Mouse (Mus musculus) kidney, adult 2 months (tissue): ENCODE measurements around the gene Agps. TPM values are rescaled to one million over a fixed set of nuclear protein-coding genes. Genes with fewer than 3 reads are reported as not detected.

ENCODE experiments used
- DNase-seq: peaks from one replicate; pipeline ENCODE4 v3.0.0; 2021
- H3K27ac ChIP-seq: fragments of 200-500 bp; 2 replicates; pipeline ENCODE4 v1.5.1; 2012; ENCODE audit warnings: low read depth, low read length, control low read depth, inconsistent platforms; ENCODE audit not compliant: insufficient read depth
- H3K27me3 ChIP-seq: fragments of 200-500 bp; replicated peaks from 2 replicates; pipeline ENCODE4 v1.6.1; 2012; ENCODE audit warnings: mild to moderate bottlenecking, moderate library complexity, low read length, inconsistent platforms; ENCODE audit not compliant: control insufficient read depth, insufficient read depth
- H3K36me3 ChIP-seq: fragments of 200-500 bp; 2 replicates; pipeline ENCODE4 v1.6.1; 2012; ENCODE audit warnings: mild to moderate bottlenecking, moderate library complexity, low read length, inconsistent platforms; ENCODE audit not compliant: control insufficient read depth, insufficient read depth
- H3K4me1 ChIP-seq: fragments of 200-500 bp; 2 replicates; pipeline ENCODE4 v1.6.1; 2011; ENCODE audit warnings: low read length; ENCODE audit not compliant: control insufficient read depth, insufficient read depth
- H3K4me3 ChIP-seq: fragments of 200-500 bp; 2 replicates; pipeline ENCODE4 v1.5.1; 2011; ENCODE audit warnings: mild to moderate bottlenecking, low read depth, low read length, control low read depth; ENCODE audit not compliant: insufficient read depth
- CTCF ChIP-seq: fragments of 200-500 bp; conservative IDR thresholded peaks from 2 replicates; pipeline ENCODE4 v1.5.1; 2011; ENCODE audit warnings: low read depth, mild to moderate bottlenecking, control low read depth, low read length, moderate library complexity, mixed read lengths; ENCODE audit not compliant: insufficient read depth, insufficient read length
- POLR2A ChIP-seq: fragments of 200-500 bp; IDR thresholded peaks from one replicate; pipeline ENCODE4 v1.6.1; 2011; ENCODE audit warnings: low read depth, low read length, control low read depth
- WGBS: fragments of 180-500 bp; shearing (Covaris S2); methylation state at CpG from one replicate; pipeline ENCODE4 v1.1.7; 2018; 5-methylcytosine and 5-hydroxymethylcytosine counted together
- polyA plus RNA-seq: library from polyadenylated mRNA; depleted of rRNA; stranded (reverse); fragments of >200 nt; gene quantifications from 2 replicates; pipeline ENCODE4 v1.2.3, GENCODE M21; 2012

Agps gene
- polyA plus RNA-seq, 1 experiment = 14.8 TPM

- WGBS = 74% methylated on average over 7 of the region's 7 CpGs
- Histone ChIP-seq H3K36me3 (no peaks in the 10 kb centered on the region), H3K27me3 (no peaks in the 10 kb centered on the region), H3K4me3 (no peak overlapping the region), H3K27ac (no peak overlapping the region), H3K4me1 (peaks cover 6% of the 10 kb centered on the region; the same call in 1 of the 2 replicates)
- TF ChIP-seq CTCF = no peak
- no peak for TF ChIP-seq POLR2A
- DNase-seq = no peak
Measured at GRCm38 (mm10) chr2:75818719-75819118, 13.3 kb upstream of the Agps start.

- Histone ChIP-seq H3K36me3 (no peaks in the 10 kb centered on the region), H3K27me3 (no peaks in the 10 kb centered on the region), H3K27ac (no peak overlapping the region), H3K4me1 (peaks cover 12% of the 10 kb centered on the region; the same call in 1 of the 2 replicates), H3K4me3 (no peak overlapping the region)
- WGBS = 96% methylated on average over 3 of the region's 3 CpGs
- DNase-seq = no peak
- TF ChIP-seq POLR2A (no peak), CTCF (no peak)
Measured at GRCm38 (mm10) chr2:75819796-75820195, 12.2 kb upstream of the Agps start.

GRCm38 (mm10) chr2:75821971-75822751, 9.8 kb upstream of the Agps start:
- DNase-seq = peak; percentile 91
- H3K27me3 ChIP-seq = no peaks in the 10 kb centered on the region
- H3K27ac ChIP-seq = peak overlapping the region; percentile 62; the same call in 1 of the 2 replicates
- H3K36me3 ChIP-seq = no peaks in the 10 kb centered on the region
- no peak for TF ChIP-seq CTCF
- no peak for TF ChIP-seq POLR2A
- peaks cover 12% of the 10 kb centered on the region; the same call in 1 of the 2 replicates for H3K4me1 ChIP-seq
- H3K4me3 ChIP-seq = no peak overlapping the region
- WGBS = 46% methylated on average over 13 of the region's 13 CpGs

GRCm38 (mm10) chr2:75823736-75824135, 8.2 kb upstream of the Agps start:
- Histone ChIP-seq H3K27ac (peak overlapping the region; percentile 55; the same call in 1 of the 2 replicates), H3K4me3 (no peak overlapping the region), H3K27me3 (no peaks in the 10 kb centered on the region), H3K4me1 (peaks cover 12% of the 10 kb centered on the region; the same call in 1 of the 2 replicates), H3K36me3 (no peaks in the 10 kb centered on the region)
- TF ChIP-seq CTCF = no peak
- no peak for TF ChIP-seq POLR2A
- 59% methylated on average over 7 of the region's 7 CpGs for WGBS
- DNase-seq = no peak

GRCm38 (mm10) chr2:75824144-75824543, 7.8 kb upstream of the Agps start:
- peak; percentile 62 for DNase-seq
- Histone ChIP-seq H3K27ac (peak overlapping the region; percentile 55; the same call in 1 of the 2 replicates), H3K36me3 (no peaks in the 10 kb centered on the region), H3K27me3 (no peaks in the 10 kb centered on the region), H3K4me3 (no peak overlapping the region), H3K4me1 (peaks cover 12% of the 10 kb centered on the region; the same call in 1 of the 2 replicates)
- 42% methylated on average over 6 of the region's 6 CpGs for WGBS
- no peak for TF ChIP-seq CTCF
- TF ChIP-seq POLR2A = no peak

GRCm38 (mm10) chr2:75824846-75825245, 7.1 kb upstream of the Agps start:
- no peaks in the 10 kb centered on the region for H3K36me3 ChIP-seq
- no peak overlapping the region for H3K4me3 ChIP-seq
- TF ChIP-seq CTCF (no peak), POLR2A (no peak)
- peaks cover 12% of the 10 kb centered on the region; the same call in 1 of the 2 replicates for H3K4me1 ChIP-seq
- no peak for DNase-seq
- WGBS = 32% methylated on average over 3 of the region's 3 CpGs
- no peaks in the 10 kb centered on the region for H3K27me3 ChIP-seq
- no peak overlapping the region for H3K27ac ChIP-seq

- no peaks in the 10 kb centered on the region for H3K27me3 ChIP-seq
- H3K4me1 ChIP-seq = peaks cover 12% of the 10 kb centered on the region; the same call in 1 of the 2 replicates
- TF ChIP-seq CTCF = no peak
- TF ChIP-seq POLR2A = no peak
- no peak overlapping the region for H3K27ac ChIP-seq
- 78% methylated on average over 1 of the region's 1 CpGs for WGBS
- H3K36me3 ChIP-seq = no peaks in the 10 kb centered on the region
- H3K4me3 ChIP-seq = no peak overlapping the region
- no peak for DNase-seq
Measured at GRCm38 (mm10) chr2:75825603-75826002, 6.4 kb upstream of the Agps start.
